Mouse (Mus musculus): ENCODE measurements around the gene Med18. TPM values are rescaled to one million over a fixed set of nuclear protein-coding genes. Genes with fewer than 3 reads are reported as not detected.

Med18 gene
- total and polyA plus RNA-seq, 2 experiments from 2014 or later, result 13.1 to 14.3 TPM

GRCm38 (mm10) chr4:132474631-132475030, 10.9 kb upstream of the Med18 start:
- no peak for TF ChIP-seq CTCF (IDR thresholded peaks at IDR 0.05)
- H3K36me3 ChIP-seq (ENCODE audit: insufficient read depth, low read length), result no peaks in the 10 kb centered on the region
- no peak for ATAC-seq (ENCODE audit: low FRiP score)
- no peak overlapping the region for H3K4me2 ChIP-seq (ENCODE audit: low read depth, low read length, poor library complexity, severe bottlenecking)
- WGBS, result 71% methylated on average over 4 of the region's 4 CpGs
- H3K27me3 ChIP-seq (ENCODE audit: insufficient read depth, low read length), result no peaks in the 10 kb centered on the region
- H3K4me1 ChIP-seq (ENCODE audit: insufficient read depth, low read length), result no peaks in the 10 kb centered on the region
- H3K9ac ChIP-seq (replicated peaks; ENCODE audit: low read length, poor library complexity, severe bottlenecking), result no peak overlapping the region
- no peaks in the 10 kb centered on the region for H3K9me3 ChIP-seq (ENCODE audit: low read length)
- no peak for DNase-seq (ENCODE audit: low spot score)
- H3K4me3 ChIP-seq (ENCODE audit: low read depth, low read length), result no peak overlapping the region
- H3K27ac ChIP-seq (ENCODE audit: low read depth, low read length), result no peak overlapping the region

- ATAC-seq (ENCODE audit: low FRiP score) (no peak), DNase-seq (ENCODE audit: low spot score) (no peak)
- H3K36me3 ChIP-seq (ENCODE audit: insufficient read depth, low read length), result no peaks in the 10 kb centered on the region
- no peaks in the 10 kb centered on the region for H3K4me1 ChIP-seq (ENCODE audit: insufficient read depth, low read length)
- H3K27ac ChIP-seq (ENCODE audit: low read depth, low read length), result no peak overlapping the region
- 89% methylated on average over 9 of the region's 9 CpGs for WGBS
- no peaks in the 10 kb centered on the region for H3K9me3 ChIP-seq (ENCODE audit: low read length)
- no peak overlapping the region for H3K4me2 ChIP-seq (ENCODE audit: low read depth, low read length, poor library complexity, severe bottlenecking)
- no peak overlapping the region for H3K9ac ChIP-seq (replicated peaks; ENCODE audit: low read length, poor library complexity, severe bottlenecking)
- no peaks in the 10 kb centered on the region for H3K27me3 ChIP-seq (ENCODE audit: insufficient read depth, low read length)
- H3K4me3 ChIP-seq (ENCODE audit: low read depth, low read length), result no peak overlapping the region
- TF ChIP-seq CTCF (IDR thresholded peaks at IDR 0.05), result no peak
Measured at GRCm38 (mm10) chr4:132473411-132473810, 9.7 kb upstream of the Med18 start.

GRCm38 (mm10) chr4:132469873-132470272, 6.2 kb upstream of the Med18 start:
- Histone ChIP-seq H3K4me3 (ENCODE audit: low read depth, low read length) (no peak overlapping the region), H3K9me3 (ENCODE audit: low read length) (no peaks in the 10 kb centered on the region), H3K27ac (ENCODE audit: low read depth, low read length) (no peak overlapping the region), H3K27me3 (ENCODE audit: insufficient read depth, low read length) (no peaks in the 10 kb centered on the region), H3K4me1 (ENCODE audit: insufficient read depth, low read length) (no peaks in the 10 kb centered on the region), H3K4me2 (ENCODE audit: low read depth, low read length, poor library complexity, severe bottlenecking) (no peak overlapping the region), H3K36me3 (ENCODE audit: insufficient read depth, low read length) (no peaks in the 10 kb centered on the region), H3K9ac (replicated peaks; ENCODE audit: low read length, poor library complexity, severe bottlenecking) (no peak overlapping the region)
- TF ChIP-seq CTCF (IDR thresholded peaks at IDR 0.05), result no peak
- DNase-seq (ENCODE audit: low spot score) (no peak), ATAC-seq (ENCODE audit: low FRiP score) (no peak)
- WGBS, result 29% methylated on average over 3 of the region's 3 CpGs

- Histone ChIP-seq H3K9ac (replicated peaks; ENCODE audit: low read length, poor library complexity, severe bottlenecking) (no peak overlapping the region), H3K4me3 (ENCODE audit: low read depth, low read length) (peak overlapping the region; percentile 72), H3K9me3 (ENCODE audit: low read length) (no peaks in the 10 kb centered on the region), H3K27ac (ENCODE audit: low read depth, low read length) (no peak overlapping the region), H3K36me3 (ENCODE audit: insufficient read depth, low read length) (peaks cover 13% of the 10 kb centered on the region), H3K4me2 (ENCODE audit: low read depth, low read length, poor library complexity, severe bottlenecking) (peak overlapping the region; percentile 84), H3K4me1 (ENCODE audit: insufficient read depth, low read length) (peaks cover 7% of the 10 kb centered on the region; the same call in 1 of the 2 replicates), H3K27me3 (ENCODE audit: insufficient read depth, low read length) (no peaks in the 10 kb centered on the region)
- ATAC-seq (ENCODE audit: low FRiP score), result peak; percentile 38; the same call in 1 of the 2 replicates
- TF ChIP-seq CTCF (IDR thresholded peaks at IDR 0.05), result no peak
- no peak for DNase-seq (ENCODE audit: low spot score)
- WGBS, result 1% methylated on average over 5 of the region's 5 CpGs
Measured at GRCm38 (mm10) chr4:132464255-132464613, 513 bp upstream of the Med18 start.

GRCm38 (mm10) chr4:132462836-132463235, 885 bp downstream of the Med18 start:
- H3K4me1 ChIP-seq (ENCODE audit: insufficient read depth, low read length), result peaks cover 7% of the 10 kb centered on the region; the same call in 1 of the 2 replicates
- 15% methylated on average over 11 of the region's 11 CpGs for WGBS
- no peak for TF ChIP-seq CTCF (IDR thresholded peaks at IDR 0.05)
- H3K4me2 ChIP-seq (ENCODE audit: low read depth, low read length, poor library complexity, severe bottlenecking), result peak overlapping the region; percentile 84
- peak overlapping the region; percentile 75 for H3K9ac ChIP-seq (replicated peaks; ENCODE audit: low read length, poor library complexity, severe bottlenecking)
- no peaks in the 10 kb centered on the region for H3K27me3 ChIP-seq (ENCODE audit: insufficient read depth, low read length)
- ATAC-seq (ENCODE audit: low FRiP score) (no peak), DNase-seq (ENCODE audit: low spot score) (no peak)
- H3K4me3 ChIP-seq (ENCODE audit: low read depth, low read length), result peak overlapping the region; percentile 72
- H3K9me3 ChIP-seq (ENCODE audit: low read length), result no peaks in the 10 kb centered on the region
- peaks cover 20% of the 10 kb centered on the region for H3K36me3 ChIP-seq (ENCODE audit: insufficient read depth, low read length)
- H3K27ac ChIP-seq (ENCODE audit: low read depth, low read length), result no peak overlapping the region

GRCm38 (mm10) chr4:132460225-132460624, 3.5 kb downstream of the Med18 start:
- peaks cover 7% of the 10 kb centered on the region; the same call in 1 of the 2 replicates for H3K4me1 ChIP-seq (ENCODE audit: insufficient read depth, low read length)
- no peak overlapping the region for H3K27ac ChIP-seq (ENCODE audit: low read depth, low read length)
- DNase-seq (ENCODE audit: low spot score) (no peak), ATAC-seq (ENCODE audit: low FRiP score) (no peak)
- no peaks in the 10 kb centered on the region for H3K27me3 ChIP-seq (ENCODE audit: insufficient read depth, low read length)
- 88% methylated on average over 8 of the region's 8 CpGs for WGBS
- peaks cover 20% of the 10 kb centered on the region for H3K36me3 ChIP-seq (ENCODE audit: insufficient read depth, low read length)
- no peaks in the 10 kb centered on the region for H3K9me3 ChIP-seq (ENCODE audit: low read length)
- no peak overlapping the region for H3K4me2 ChIP-seq (ENCODE audit: low read depth, low read length, poor library complexity, severe bottlenecking)
- no peak for TF ChIP-seq CTCF (IDR thresholded peaks at IDR 0.05)
- no peak overlapping the region for H3K4me3 ChIP-seq (ENCODE audit: low read depth, low read length)
- H3K9ac ChIP-seq (replicated peaks; ENCODE audit: low read length, poor library complexity, severe bottlenecking), result no peak overlapping the region

Measured in midbrain, postnatal 0 days (tissue).